Mouse (Mus musculus) megakaryocyte, adult 5-6 weeks (primary cell): ENCODE results near the gene Mipol1. TPM values are rescaled to one million over a fixed set of nuclear protein-coding genes. Genes with fewer than 3 reads are reported as not detected.

ENCODE experiments used
- ATAC-seq: 2 replicates; pipeline ENCODE4 v1.8.0; 2016; ENCODE audit warnings: mild to moderate bottlenecking, inconsistent platforms; ENCODE audit not compliant: poor library complexity, severe bottlenecking
- total RNA-seq, 2 experiments: library from RNA; stranded (forward) in 1 of 2; stranded (reverse) in 1 of 2; fragments of 153-499, 151-499 nt in 1 of 2; fragments of 221-1000, 200-1000 nt in 1 of 2; gene quantifications; 2 replicates each; pipeline versions ENCODE4 v1.2.3 to v1.2.4; 2015 to 2017

Gene Mipol1
- total RNA-seq, 2 experiments from 2014 or later = 2.1 to 4.5 TPM

GRCm38 (mm10) chr12:57233386-57233785 is 3.2 kb downstream of the Mipol1 start:
- no peak for ATAC-seq

- ATAC-seq = peak; percentile 93
Measured at GRCm38 (mm10) chr12:57243671-57244495, 13.7 kb downstream of the Mipol1 start.

- ATAC-seq = no peak
Measured at GRCm38 (mm10) chr12:57258572-57258971, 28.3 kb downstream of the Mipol1 start.

GRCm38 (mm10) chr12:57275456-57275855 is 45.2 kb downstream of the Mipol1 start:
- ATAC-seq = no peak

GRCm38 (mm10) chr12:57281155-57282114 is 51.2 kb downstream of the Mipol1 start:
- no peak for ATAC-seq

GRCm38 (mm10) chr12:57285303-57286059 is 55.3 kb downstream of the Mipol1 start:
- ATAC-seq = no peak

- ATAC-seq = no peak
Measured at GRCm38 (mm10) chr12:57307337-57307736, 77.1 kb downstream of the Mipol1 start.

GRCm38 (mm10) chr12:57307748-57308147 is 77.5 kb downstream of the Mipol1 start:
- ATAC-seq = no peak

GRCm38 (mm10) chr12:57339053-57339452 is 108.8 kb downstream of the Mipol1 start:
- no peak for ATAC-seq

GRCm38 (mm10) chr12:57340111-57340510 is 109.9 kb downstream of the Mipol1 start:
- no peak for ATAC-seq

GRCm38 (mm10) chr12:57362732-57363131 is 132.5 kb downstream of the Mipol1 start:
- ATAC-seq = no peak

GRCm38 (mm10) chr12:57364027-57364426 is 133.8 kb downstream of the Mipol1 start:
- no peak for ATAC-seq

- no peak for ATAC-seq
Measured at GRCm38 (mm10) chr12:57371790-57372547, 141.7 kb downstream of the Mipol1 start.

GRCm38 (mm10) chr12:57382797-57383196 is 152.6 kb downstream of the Mipol1 start:
- no peak for ATAC-seq

GRCm38 (mm10) chr12:57387588-57388292 is 157.5 kb downstream of the Mipol1 start:
- no peak for ATAC-seq

GRCm38 (mm10) chr12:57399547-57399946 is 169.3 kb downstream of the Mipol1 start:
- no peak for ATAC-seq

- no peak for ATAC-seq
Measured at GRCm38 (mm10) chr12:57400186-57400585, 170.0 kb downstream of the Mipol1 start.

- no peak for ATAC-seq
Measured at GRCm38 (mm10) chr12:57401126-57401525, 170.9 kb downstream of the Mipol1 start.

GRCm38 (mm10) chr12:57402360-57402759 is 172.1 kb downstream of the Mipol1 start:
- ATAC-seq = no peak
